Mouse (Mus musculus) myocyte (in vitro differentiated cells): ENCODE measurements around the gene Sez6l. TPM values are rescaled to one million over a fixed set of nuclear protein-coding genes. Genes with fewer than 3 reads are reported as not detected.

Experiments used
- H3K27me3 ChIP-seq: one replicate; pipeline ENCODE4 v1.6.1; 2011; ENCODE audit not compliant: control insufficient read depth, insufficient read depth, insufficient read length
- H3K36me3 ChIP-seq: one replicate; pipeline ENCODE4 v1.6.1; 2011; ENCODE audit not compliant: control insufficient read depth, insufficient read depth
- H3K4me2 ChIP-seq: one replicate; pipeline ENCODE4 v1.6.1; 2011; ENCODE audit warnings: low read depth, control low read depth
- H3K4me3 ChIP-seq: one replicate; pipeline ENCODE4 v1.5.1; 2011; ENCODE audit warnings: mild to moderate bottlenecking, control low read depth, moderate library complexity
- H3K79me2 ChIP-seq: one replicate; pipeline ENCODE4 v1.6.1; 2011; ENCODE audit not compliant: control insufficient read depth, insufficient read depth
- H3ac ChIP-seq: one replicate; pipeline ENCODE4 v1.6.1; 2011; ENCODE audit not compliant: control insufficient read depth, insufficient read length
- CEBPB ChIP-seq: IDR thresholded peaks from 2 replicates; pipeline ENCODE4 v1.6.1; 2011; ENCODE audit warnings: mild to moderate bottlenecking, moderate library complexity; ENCODE audit not compliant: poor library complexity, insufficient read depth, severe bottlenecking
- E2F4 ChIP-seq: IDR thresholded peaks from one replicate; pipeline ENCODE4 v1.6.1; 2011; ENCODE audit warnings: mild to moderate bottlenecking, control low read depth, moderate library complexity; ENCODE audit not compliant: insufficient read depth
- MAX ChIP-seq: IDR thresholded peaks from one replicate; pipeline ENCODE4 v1.6.1; 2011; ENCODE audit warnings: low read depth, mild to moderate bottlenecking, control low read depth
- MYOD1 ChIP-seq, 3 experiments: IDR thresholded peaks; one replicate each; pipeline ENCODE4 v1.6.1; 2011; ENCODE audit warnings: control low read depth in 2 of 3, low read depth in 2 of 3, mild to moderate bottlenecking in 2 of 3, moderate library complexity in 1 of 3; ENCODE audit not compliant: insufficient read length in 2 of 3, control insufficient read depth in 1 of 3
- MYOG ChIP-seq, 3 experiments: IDR thresholded peaks; one replicate each; pipeline ENCODE4 v1.6.1; 2011; ENCODE audit warnings: control low read depth in 2 of 3, low read depth in 2 of 3, mild to moderate bottlenecking in 2 of 3; ENCODE audit not compliant: insufficient read length in 2 of 3, control insufficient read depth in 1 of 3, insufficient read depth in 1 of 3
- POLR2A ChIP-seq: IDR thresholded peaks from one replicate; pipeline ENCODE4 v1.6.1; 2011; ENCODE audit warnings: low read depth, mild to moderate bottlenecking, control low read depth, moderate library complexity; ENCODE audit not compliant: insufficient read length
- POLR2AphosphoS2 ChIP-seq: IDR thresholded peaks from one replicate; pipeline ENCODE4 v1.6.1; 2011; ENCODE audit warnings: low read depth, control low read depth; ENCODE audit not compliant: insufficient read length
- REST ChIP-seq: IDR thresholded peaks from one replicate; pipeline ENCODE4 v1.6.1; 2011; ENCODE audit warnings: mild to moderate bottlenecking, control low read depth, moderate library complexity; ENCODE audit not compliant: insufficient read depth, insufficient read length
- SRF ChIP-seq: IDR thresholded peaks from one replicate; pipeline ENCODE4 v1.6.1; 2011; ENCODE audit warnings: low read depth; ENCODE audit not compliant: control insufficient read depth, insufficient read length
- TCF12 ChIP-seq: IDR thresholded peaks from one replicate; pipeline ENCODE4 v1.6.1; 2011; ENCODE audit warnings: mild to moderate bottlenecking, control low read depth; ENCODE audit not compliant: poor library complexity, insufficient read depth, severe bottlenecking
- TCF3 ChIP-seq: IDR thresholded peaks from one replicate; pipeline ENCODE4 v1.6.1; 2011; ENCODE audit warnings: low read depth, control low read depth; ENCODE audit not compliant: insufficient read length
- USF1 ChIP-seq: IDR thresholded peaks from one replicate; pipeline ENCODE4 v1.6.1; 2011; ENCODE audit warnings: low read depth, mild to moderate bottlenecking, control low read depth, moderate library complexity
- polyA plus RNA-seq: library from polyadenylated mRNA; unstranded; fragments of >200 nt; fragmentation: generic; extraction: Trizol; gene quantifications from one replicate; pipeline ENCODE4 v1.2.1, GENCODE M21; 2012; ENCODE audit warnings: missing spikeins

Sez6l gene
- polyA plus RNA-seq, 1 experiment, result not detected

DNA sequence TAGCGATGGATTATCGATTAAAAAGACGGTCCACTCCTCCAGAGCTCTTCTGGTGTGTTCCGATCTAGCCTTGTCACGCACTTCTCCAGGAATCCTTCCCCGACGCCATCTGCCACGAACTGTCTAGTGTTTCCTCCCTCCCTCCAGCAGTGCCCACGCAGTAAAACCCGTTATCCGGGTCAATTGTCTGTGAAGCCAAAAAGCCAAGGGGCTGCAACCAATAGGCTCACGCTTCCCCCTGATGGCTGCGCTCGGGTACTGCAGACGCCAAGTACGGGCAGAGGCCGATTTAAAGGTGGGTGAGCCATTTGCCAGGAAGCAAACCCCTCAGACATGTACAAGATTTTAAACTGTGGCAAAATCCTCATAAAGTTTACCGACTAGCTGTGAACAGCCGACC lies 148.0 kb downstream of the Sez6l start:
- H3ac ChIP-seq, result no peak overlapping the region
- H3K4me2 ChIP-seq, result no peak overlapping the region
- H3K27me3 ChIP-seq, result peaks cover 52% of the 10 kb centered on the region
- TF ChIP-seq POLR2A (no peak), CEBPB (no peak), USF1 (no peak), POLR2AphosphoS2 (no peak), MYOG (IDR thresholded peaks at IDR 0.05; ENCODE audit: control insufficient read depth in 1 of 3, insufficient read depth in 1 of 3, insufficient read length in 2 of 3, low read depth in 2 of 3) (no peak), REST (no peak), SRF (no peak), MYOD1 (IDR thresholded peaks at IDR 0.05; ENCODE audit: control insufficient read depth in 1 of 3, insufficient read length in 2 of 3, low read depth in 2 of 3) (no peak), MAX (no peak), E2F4 (no peak), TCF3 (no peak), TCF12 (no peak)
- H3K79me2 ChIP-seq, result no peaks in the 10 kb centered on the region
- no peak overlapping the region for H3K4me3 ChIP-seq
- no peaks in the 10 kb centered on the region for H3K36me3 ChIP-seq

DNA sequence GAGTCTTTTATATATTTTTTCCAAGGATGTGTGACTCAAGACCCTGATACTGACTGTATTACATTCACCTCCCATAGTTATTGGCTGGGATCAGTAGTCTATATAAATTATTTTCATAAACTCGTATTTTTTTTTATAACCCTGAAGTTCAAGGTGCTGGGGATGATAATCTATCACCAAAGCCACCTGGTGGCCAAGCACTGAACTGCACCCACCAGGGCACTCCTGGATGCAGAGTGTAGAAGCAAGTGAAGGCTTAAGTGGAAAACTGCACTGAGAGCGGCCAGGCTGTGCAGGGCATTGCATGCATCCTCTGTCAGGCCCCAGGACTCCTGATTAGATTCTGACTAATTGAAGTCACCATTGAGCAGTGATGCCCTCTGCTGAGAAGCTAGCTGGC lies 149.7 kb downstream of the Sez6l start:
- Histone ChIP-seq H3ac (no peak overlapping the region), H3K4me2 (no peak overlapping the region), H3K4me3 (no peak overlapping the region), H3K79me2 (no peaks in the 10 kb centered on the region), H3K27me3 (peaks cover 56% of the 10 kb centered on the region), H3K36me3 (no peaks in the 10 kb centered on the region)
- TF ChIP-seq POLR2A, result no peak
- no peak for TF ChIP-seq CEBPB
- TF ChIP-seq REST, result no peak
- no peak for TF ChIP-seq E2F4
- TF ChIP-seq SRF, result no peak
- no peak for TF ChIP-seq MYOD1 (IDR thresholded peaks at IDR 0.05; ENCODE audit: control insufficient read depth in 1 of 3, insufficient read length in 2 of 3, low read depth in 2 of 3)
- TF ChIP-seq TCF3, result no peak
- no peak for TF ChIP-seq MYOG (IDR thresholded peaks at IDR 0.05; ENCODE audit: control insufficient read depth in 1 of 3, insufficient read depth in 1 of 3, insufficient read length in 2 of 3, low read depth in 2 of 3)
- no peak for TF ChIP-seq POLR2AphosphoS2
- TF ChIP-seq TCF12, result no peak
- TF ChIP-seq USF1, result no peak
- TF ChIP-seq MAX, result no peak

DNA sequence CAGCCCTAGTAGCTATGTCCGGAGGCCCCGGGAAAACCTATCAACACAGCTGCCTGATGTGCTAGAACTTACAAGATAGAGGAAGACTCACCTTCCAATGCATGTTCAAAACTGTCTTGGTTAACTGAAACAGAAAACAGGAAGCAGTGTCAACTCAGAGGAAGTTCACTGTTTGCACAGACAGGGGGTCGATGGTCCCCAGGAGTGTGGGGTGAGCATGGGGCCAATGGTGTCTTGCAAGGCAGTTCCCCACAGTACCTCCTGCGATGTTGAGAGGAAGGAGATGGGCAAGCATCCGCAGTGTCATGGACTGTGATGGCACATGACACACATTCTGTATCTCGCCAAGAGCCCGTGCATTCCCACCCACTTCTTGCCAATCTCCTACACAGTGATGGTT lies 150.3 kb downstream of the Sez6l start:
- Histone ChIP-seq H3K4me3 (no peak overlapping the region), H3K4me2 (no peak overlapping the region), H3ac (no peak overlapping the region), H3K79me2 (no peaks in the 10 kb centered on the region), H3K27me3 (peaks cover 57% of the 10 kb centered on the region), H3K36me3 (no peaks in the 10 kb centered on the region)
- TF ChIP-seq REST (no peak), MYOG (IDR thresholded peaks at IDR 0.05; ENCODE audit: control insufficient read depth in 1 of 3, insufficient read depth in 1 of 3, insufficient read length in 2 of 3, low read depth in 2 of 3) (no peak), TCF3 (no peak), POLR2A (no peak), MYOD1 (IDR thresholded peaks at IDR 0.05; ENCODE audit: control insufficient read depth in 1 of 3, insufficient read length in 2 of 3, low read depth in 2 of 3) (no peak), TCF12 (no peak), USF1 (no peak), SRF (no peak), E2F4 (no peak), MAX (no peak), CEBPB (no peak)

DNA sequence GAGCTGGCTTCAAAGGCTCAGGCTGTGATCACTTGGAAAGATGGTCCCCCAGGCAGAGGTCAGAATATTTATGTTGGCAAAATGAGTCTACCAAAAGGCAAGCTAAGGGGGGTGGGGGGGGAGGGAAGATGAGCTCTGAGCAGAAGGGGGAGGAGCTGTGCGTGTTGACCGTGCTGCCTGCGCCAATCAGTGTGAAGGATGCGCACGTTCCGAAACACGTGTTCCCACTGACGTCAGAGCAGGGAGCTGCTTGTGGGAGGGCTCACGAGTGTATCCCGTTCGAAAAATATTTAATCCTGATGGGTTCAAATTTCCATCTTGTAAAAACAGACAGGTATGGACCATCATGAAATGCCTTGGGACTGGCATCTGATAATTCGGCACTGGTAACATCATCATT lies 157.4 kb downstream of the Sez6l start:
- Histone ChIP-seq H3K36me3 (no peaks in the 10 kb centered on the region), H3K4me2 (no peak overlapping the region), H3ac (no peak overlapping the region), H3K27me3 (peaks cover 33% of the 10 kb centered on the region), H3K79me2 (no peaks in the 10 kb centered on the region), H3K4me3 (no peak overlapping the region)
- TF ChIP-seq SRF (no peak), MYOG (IDR thresholded peaks at IDR 0.05; ENCODE audit: control insufficient read depth in 1 of 3, insufficient read depth in 1 of 3, insufficient read length in 2 of 3, low read depth in 2 of 3) (no peak), MYOD1 (IDR thresholded peaks at IDR 0.05; ENCODE audit: control insufficient read depth in 1 of 3, insufficient read length in 2 of 3, low read depth in 2 of 3) (no peak), TCF12 (no peak), CEBPB (no peak), REST (no peak), TCF3 (no peak), POLR2A (no peak), USF1 (no peak), MAX (no peak), POLR2AphosphoS2 (no peak)
